Mouse (Mus musculus): ENCODE measurements around the gene Thra.
"Not testable (repeated sequence)": the region's sequence is repeated elsewhere in the genome, so short reads cannot be mapped to it uniquely, and the experiment has no call there.

Thra gene

GRCm38 (mm10) chr11:98740393-98741050 lies at the start of gene Thra:
Gene Thra, plus strand, starts transcription at chr11:98740638.
- peak in 1 of 2 experiments; percentile 68 for DNase-seq (ENCODE audit: low spot score in 2 of 2)

GRCm38 (mm10) chr11:98693201-98693600 lies 47.2 kb upstream of the Thra start:
- DNase-seq (ENCODE audit: low spot score in 2 of 2) = no peak

GRCm38 (mm10) chr11:98693746-98694145 lies 46.7 kb upstream of the Thra start:
- no peak for DNase-seq (ENCODE audit: low spot score in 2 of 2)

DNA sequence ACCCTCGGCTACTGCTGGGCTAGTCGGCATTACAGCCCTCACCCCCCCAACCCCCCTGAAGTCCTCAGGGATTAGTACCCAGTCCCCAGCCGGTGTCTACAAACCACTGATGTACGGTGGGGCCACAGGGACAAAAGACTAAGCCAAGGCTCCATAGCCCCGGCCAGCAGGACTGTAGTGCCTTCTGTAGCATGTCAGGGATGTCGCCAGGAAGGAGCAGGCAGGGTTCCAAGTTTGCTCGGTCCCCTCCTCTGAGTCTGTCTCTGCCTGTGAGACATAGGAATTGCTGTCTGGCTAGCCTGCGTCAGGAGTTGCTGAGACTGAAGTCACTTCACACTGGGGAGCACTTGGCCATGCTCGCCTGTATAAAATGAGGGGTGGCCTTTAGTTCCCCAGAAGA lies 46.1 kb upstream of the Thra start:
- no peak for DNase-seq (ENCODE audit: low spot score in 2 of 2)

- DNase-seq (ENCODE audit: low spot score in 2 of 2) = no peak
Measured at GRCm38 (mm10) chr11:98695408-98695807, 45.0 kb upstream of the Thra start.

- no peak for DNase-seq (ENCODE audit: low spot score in 2 of 2)
Measured at GRCm38 (mm10) chr11:98696454-98697216, 43.8 kb upstream of the Thra start.

DNA sequence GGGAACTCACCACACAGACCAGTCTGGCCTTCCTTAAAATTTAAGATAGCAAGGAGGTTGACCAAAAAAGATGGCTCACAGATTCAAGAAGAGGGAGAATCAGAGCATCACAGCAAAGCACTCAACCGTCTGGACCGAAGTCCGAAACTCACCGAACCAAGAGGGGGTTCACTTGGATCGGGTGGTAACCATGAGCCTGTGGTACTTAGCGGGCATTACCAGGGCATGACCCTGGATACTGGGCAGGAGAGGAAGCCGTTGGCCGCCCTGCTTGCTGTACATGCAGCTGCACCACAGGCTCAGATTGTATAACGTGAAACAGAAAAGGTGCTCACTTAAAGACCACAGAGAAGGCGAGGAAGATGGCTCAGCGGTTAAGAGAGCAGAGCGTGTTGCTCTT lies 43.2 kb upstream of the Thra start:
- no peak for DNase-seq (ENCODE audit: low spot score in 2 of 2)

GRCm38 (mm10) chr11:98698849-98699640 lies 41.4 kb upstream of the Thra start:
- DNase-seq (ENCODE audit: low spot score in 2 of 2) = no peak

GRCm38 (mm10) chr11:98699911-98700310 lies 40.5 kb upstream of the Thra start:
- DNase-seq (ENCODE audit: low spot score in 2 of 2) = peak; percentile 73 to 87

DNA sequence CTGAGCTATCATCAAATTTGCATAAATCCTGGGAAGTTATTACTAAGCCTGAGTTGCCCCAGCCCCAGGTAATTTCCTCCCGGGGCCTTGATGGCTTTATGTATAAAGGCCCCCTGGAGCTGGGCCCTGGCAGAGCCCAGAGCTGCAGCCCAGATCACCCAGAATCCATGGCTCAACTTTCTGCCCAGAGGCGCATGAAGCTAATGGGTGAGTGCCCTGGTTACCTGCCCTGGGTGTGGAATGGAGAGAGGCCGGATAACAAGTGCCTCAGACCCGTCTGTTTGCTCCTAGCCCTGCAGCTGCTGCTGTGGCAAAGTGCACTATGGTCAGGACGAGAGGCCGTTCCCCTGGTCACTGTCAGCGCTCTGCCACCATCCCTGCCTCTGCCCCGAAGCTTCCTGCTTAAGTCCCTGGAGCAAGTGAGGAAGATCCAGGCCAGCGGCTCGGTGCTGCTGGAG lies 39.2 kb upstream of the Thra start, which contains the start of gene Csf3:
Csf3 (plus strand) TSS at position 51 of the 458 bp plus-strand sequence.
- no peak for DNase-seq (ENCODE audit: low spot score in 2 of 2)

DNA sequence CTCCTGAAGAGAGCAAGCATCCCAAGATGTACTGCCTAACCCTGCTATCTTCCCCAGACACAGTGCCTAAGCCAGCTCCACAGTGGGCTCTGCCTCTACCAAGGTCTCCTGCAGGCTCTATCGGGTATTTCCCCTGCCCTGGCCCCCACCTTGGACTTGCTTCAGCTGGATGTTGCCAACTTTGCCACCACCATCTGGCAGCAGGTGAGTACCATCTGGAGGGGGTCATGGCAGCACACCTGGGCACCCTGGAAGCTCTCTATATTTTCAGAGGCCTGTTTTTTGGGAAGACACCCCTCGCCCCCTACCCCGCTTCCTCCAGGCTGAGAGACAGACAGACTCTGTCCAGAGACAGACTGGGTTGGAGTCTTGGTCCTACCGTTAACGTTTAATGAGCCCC lies 38.1 kb upstream of the Thra start:
- DNase-seq (ENCODE audit: low spot score in 2 of 2) = no peak

- DNase-seq (ENCODE audit: low spot score in 2 of 2) = no peak
Measured at GRCm38 (mm10) chr11:98705021-98705420, 35.4 kb upstream of the Thra start.

GRCm38 (mm10) chr11:98707401-98708281 lies 32.8 kb upstream of the Thra start:
- no peak for DNase-seq (ENCODE audit: low spot score in 2 of 2)

DNA sequence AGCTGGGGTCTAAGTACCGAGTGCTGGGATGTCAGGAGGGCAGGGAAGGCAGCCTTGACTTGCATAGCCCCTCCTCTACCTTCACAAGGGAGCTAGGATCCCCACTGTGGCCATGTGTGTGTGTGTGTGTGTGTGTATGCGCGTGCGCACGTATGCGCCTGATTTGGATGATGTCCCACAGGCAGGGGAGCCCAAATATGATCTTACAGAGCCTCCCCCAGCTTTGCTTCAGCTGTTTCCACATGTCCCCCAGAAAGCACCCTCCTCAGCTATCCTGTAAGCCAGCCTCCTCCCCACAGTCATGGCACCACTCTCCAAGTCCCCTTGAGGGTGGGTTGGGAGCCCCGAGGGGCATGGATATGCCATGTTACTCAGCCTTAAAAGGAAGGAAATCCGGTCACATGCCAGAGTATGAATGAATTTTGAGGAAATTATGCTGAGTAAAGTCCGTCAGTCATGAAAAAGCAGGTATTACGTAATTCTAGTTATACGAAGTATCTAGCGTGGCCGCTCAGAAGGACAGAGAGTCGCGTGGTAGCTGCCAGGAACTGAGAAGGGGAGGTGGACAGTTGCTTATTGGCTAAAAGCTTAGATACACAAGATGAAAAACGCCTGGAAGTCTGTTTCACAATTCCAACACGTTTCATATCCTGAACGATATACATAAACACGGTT lies 32.0 kb upstream of the Thra start:
- no peak for DNase-seq (ENCODE audit: low spot score in 2 of 2)

GRCm38 (mm10) chr11:98709001-98709741 lies 31.3 kb upstream of the Thra start:
- DNase-seq (ENCODE audit: low spot score in 2 of 2) = no peak

GRCm38 (mm10) chr11:98710416-98711045 lies 29.9 kb upstream of the Thra start:
- DNase-seq (ENCODE audit: low spot score in 2 of 2) = peak; percentile 76 to 88

GRCm38 (mm10) chr11:98711046-98711434 lies 29.4 kb upstream of the Thra start:
- no peak for DNase-seq (ENCODE audit: low spot score in 2 of 2)

GRCm38 (mm10) chr11:98712009-98712408 lies 28.4 kb upstream of the Thra start:
- DNase-seq (ENCODE audit: low spot score in 2 of 2) = not testable (repeated sequence)

DNA sequence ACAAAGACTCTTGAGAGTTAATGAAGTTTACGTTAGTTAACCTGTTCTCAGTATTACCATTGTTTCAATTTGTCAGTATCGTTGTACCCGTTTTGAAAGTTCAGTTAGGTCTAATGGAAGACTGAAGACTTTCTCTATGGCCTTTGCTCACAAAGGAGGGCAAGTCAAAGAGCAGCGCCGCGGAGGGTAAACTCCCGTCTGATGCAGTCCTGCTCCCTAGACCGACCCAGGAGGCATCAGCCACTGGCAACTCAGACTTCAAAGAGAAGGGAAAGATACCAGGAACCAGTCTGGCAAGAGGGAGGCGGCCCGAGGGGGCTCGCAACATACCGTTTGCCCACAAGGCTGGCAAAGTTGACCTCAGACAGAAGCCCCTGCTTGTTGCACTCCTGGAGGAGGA lies 26.7 kb upstream of the Thra start:
- no peak for DNase-seq (ENCODE audit: low spot score in 2 of 2)

DNA sequence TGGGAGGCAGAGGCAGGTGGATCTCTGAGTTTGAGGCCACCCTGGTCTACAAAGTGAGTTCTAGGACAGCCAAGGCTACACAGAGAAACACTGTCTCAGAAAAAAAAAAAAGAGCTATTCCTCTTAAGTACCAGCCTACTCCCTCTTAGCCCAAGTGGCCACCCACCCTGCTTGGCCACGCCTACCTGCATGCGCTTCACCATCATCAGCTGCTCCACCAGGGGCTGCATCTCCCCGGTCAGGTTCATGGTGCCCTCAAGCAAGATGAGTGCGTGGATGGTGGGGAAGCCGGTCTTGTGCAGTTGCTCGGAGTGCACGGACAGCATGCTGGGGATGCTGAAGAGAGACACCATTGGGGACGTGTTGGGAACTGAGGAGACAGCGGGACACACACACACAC lies 24.5 kb upstream of the Thra start:
- no peak for DNase-seq (ENCODE audit: low spot score in 2 of 2)
